Mouse (Mus musculus) liver, postnatal 0 days (tissue): ENCODE results near the gene Prickle4. TPM values are rescaled to one million over a fixed set of nuclear protein-coding genes. Genes with fewer than 3 reads are reported as not detected.

Experiments used
- ATAC-seq: fragments of 200-750 bp; cut with Nextera tagmentation; 2 replicates; pipeline ENCODE4 v1.8.0; 2017; ENCODE audit warnings: mild to moderate bottlenecking, moderate library complexity
- DNase-seq: peaks from one replicate; pipeline ENCODE4 v3.0.0-alpha.2; 2016
- H3K27ac ChIP-seq: fragments of 300-500 bp; sonication (generic); 2 replicates; pipeline ENCODE4 v1.5.1; 2014; ENCODE audit warnings: antibody characterized with exemption, moderate library complexity, mild to moderate bottlenecking, low read depth
- H3K27me3 ChIP-seq: fragments of 300-500 bp; sonication (generic); 2 replicates; pipeline ENCODE4 v1.6.1; 2014; ENCODE audit warnings: low read length, control low read depth, mixed read lengths; ENCODE audit not compliant: insufficient read depth
- H3K36me3 ChIP-seq: fragments of 300-500 bp; sonication (generic); replicated peaks from 2 replicates; pipeline ENCODE4 v1.6.1; 2014; ENCODE audit warnings: mild to moderate bottlenecking, control low read depth, low read length, moderate library complexity, mixed read lengths; ENCODE audit not compliant: insufficient read depth
- H3K4me1 ChIP-seq: fragments of 300-500 bp; sonication (generic); 2 replicates; pipeline ENCODE4 v1.6.1; 2014; ENCODE audit warnings: antibody characterized with exemption, mild to moderate bottlenecking, control low read depth; ENCODE audit not compliant: insufficient read depth
- H3K4me2 ChIP-seq: fragments of 300-500 bp; sonication (generic); 2 replicates; pipeline ENCODE4 v1.6.1; 2014; ENCODE audit warnings: low read depth, mild to moderate bottlenecking, low read length, moderate library complexity, mixed read lengths
- H3K4me3 ChIP-seq: fragments of 300-500 bp; sonication (generic); 2 replicates; pipeline ENCODE4 v1.5.1; 2014; ENCODE audit warnings: low read depth, low read length
- H3K9ac ChIP-seq: fragments of 300-500 bp; sonication (generic); replicated peaks from 2 replicates; pipeline ENCODE4 v1.6.1; 2014; ENCODE audit warnings: mild to moderate bottlenecking, moderate library complexity
- H3K9me3 ChIP-seq: fragments of 300-500 bp; sonication (generic); 2 replicates; pipeline ENCODE4 v1.6.1; 2016; ENCODE audit warnings: mild to moderate bottlenecking, control low read depth, low read length, mixed read lengths
- CTCF ChIP-seq: sonication (generic); IDR thresholded peaks from 2 replicates; pipeline ENCODE4 v1.5.1; 2016; ENCODE audit warnings: antibody characterized with exemption, low read depth
- EP300 ChIP-seq: IDR thresholded peaks from 2 replicates; pipeline ENCODE4 v1.6.1; 2016; ENCODE audit warnings: antibody characterized with exemption, low read depth, mild to moderate bottlenecking
- WGBS: fragments of 180-500 bp; shearing (Covaris S2); extraction: QIAGEN DNeasy Blood & Tissue Kit; methylation state at CpG from one replicate; pipeline ENCODE4 v1.1.7; 2014; ENCODE audit not compliant: insufficient replicate concordance; 5-methylcytosine and 5-hydroxymethylcytosine counted together
- polyA plus RNA-seq: library from polyadenylated mRNA; unstranded; fragments of >200 nt; fragmentation: Nextera tagmentation; extraction: Ambion mirVana; gene quantifications from 2 replicates; pipeline ENCODE4 v1.2.1, GENCODE M21; 2015

Gene Prickle4
- polyA plus RNA-seq, 1 experiment from 2014 or later, result 0.25 TPM

DNA sequence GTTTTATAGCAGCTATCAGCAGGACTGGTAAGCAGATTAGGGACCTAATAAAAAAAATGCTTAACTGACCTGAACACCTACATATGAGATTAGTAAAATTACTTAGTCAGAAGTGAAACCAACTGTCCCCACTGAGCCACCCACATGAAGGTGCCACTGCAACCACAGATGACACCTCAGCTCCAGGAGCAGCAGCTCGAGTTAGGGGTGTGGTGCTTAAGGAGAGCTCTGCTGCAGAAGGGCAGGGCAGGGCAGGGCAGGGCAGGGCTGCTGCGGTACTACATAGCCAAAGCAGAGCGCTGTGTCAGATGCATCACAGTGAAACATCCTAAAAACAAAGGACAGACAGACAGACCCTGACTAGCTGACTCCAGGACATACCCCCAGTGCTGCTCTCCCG, 11.7 kb downstream of the Prickle4 start:
- H3K9ac ChIP-seq, result no peak overlapping the region
- H3K4me3 ChIP-seq, result no peak overlapping the region

DNA sequence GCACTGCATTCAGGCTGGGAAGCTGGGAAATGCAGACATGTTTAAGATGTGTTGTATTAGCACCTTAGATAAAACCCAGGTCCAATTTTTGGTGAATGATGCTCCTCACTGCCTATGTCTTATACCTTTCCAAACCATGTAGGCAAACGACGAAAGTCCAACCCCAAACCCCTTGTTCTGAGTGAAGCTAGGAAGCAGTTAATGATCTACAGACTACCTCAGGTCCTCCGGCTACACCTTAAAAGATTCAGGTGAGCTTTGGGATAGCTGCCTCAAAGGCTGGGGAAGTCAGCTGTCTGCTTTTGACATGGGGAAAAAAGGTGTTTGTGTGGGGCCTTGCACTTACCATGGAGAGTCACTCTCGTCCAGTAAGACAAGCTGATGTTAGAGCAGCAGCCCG, 15.8 kb downstream of the Prickle4 start:
- 70% methylated on average over 5 of the region's 5 CpGs for WGBS

More for the DNA sequence above, 11.7 kb downstream of the Prickle4 start:
- ATAC-seq, result no peak
- 63% methylated on average over 4 of the region's 4 CpGs for WGBS
- peaks cover 8% of the 10 kb centered on the region for H3K4me1 ChIP-seq
- no peak for DNase-seq
- TF ChIP-seq EP300, result no peak
- TF ChIP-seq CTCF, result no peak
- no peaks in the 10 kb centered on the region for H3K27me3 ChIP-seq
- H3K4me2 ChIP-seq, result no peak overlapping the region
- no peak overlapping the region for H3K27ac ChIP-seq
- no peaks in the 10 kb centered on the region for H3K9me3 ChIP-seq
- peaks cover 42% of the 10 kb centered on the region for H3K36me3 ChIP-seq

DNA sequence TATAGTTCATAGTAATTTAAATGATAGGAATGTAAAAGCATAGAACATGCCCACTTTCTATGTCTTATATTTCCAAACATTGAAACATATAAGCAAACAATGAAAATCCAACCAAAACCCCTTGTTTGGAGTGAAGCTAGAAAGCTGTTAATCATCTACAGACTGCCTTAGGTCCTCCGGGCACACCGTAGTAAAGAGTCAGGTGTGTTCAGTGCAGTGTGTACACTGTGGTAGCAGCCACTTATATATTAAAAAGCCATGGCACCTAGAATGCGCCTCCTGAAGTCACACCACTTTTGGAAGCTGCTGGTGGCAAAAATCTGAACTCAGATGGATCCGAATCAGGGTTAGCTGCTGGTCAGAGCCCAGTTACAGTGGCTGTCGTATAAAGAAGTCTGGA, 16.3 kb downstream of the Prickle4 start:
- no peaks in the 10 kb centered on the region for H3K27me3 ChIP-seq
- no peak overlapping the region for H3K27ac ChIP-seq
- H3K9me3 ChIP-seq, result no peaks in the 10 kb centered on the region
- no peak overlapping the region for H3K9ac ChIP-seq
- H3K4me2 ChIP-seq, result no peak overlapping the region
- H3K36me3 ChIP-seq, result peaks cover 23% of the 10 kb centered on the region
- no peaks in the 10 kb centered on the region for H3K4me1 ChIP-seq
- H3K4me3 ChIP-seq, result no peak overlapping the region
- TF ChIP-seq EP300, result no peak
- TF ChIP-seq CTCF, result no peak
- WGBS, result 80% methylated on average over 5 of the region's 5 CpGs
- DNase-seq (no peak), ATAC-seq (peak; percentile 78)

More for the DNA sequence above, 15.8 kb downstream of the Prickle4 start:
- Histone ChIP-seq H3K4me1 (no peaks in the 10 kb centered on the region), H3K27ac (no peak overlapping the region), H3K36me3 (peaks cover 23% of the 10 kb centered on the region), H3K9ac (no peak overlapping the region), H3K9me3 (no peaks in the 10 kb centered on the region), H3K4me2 (no peak overlapping the region), H3K4me3 (no peak overlapping the region), H3K27me3 (no peaks in the 10 kb centered on the region)
- ATAC-seq, result no peak
- DNase-seq, result no peak
- TF ChIP-seq EP300 (no peak), CTCF (no peak)

DNA sequence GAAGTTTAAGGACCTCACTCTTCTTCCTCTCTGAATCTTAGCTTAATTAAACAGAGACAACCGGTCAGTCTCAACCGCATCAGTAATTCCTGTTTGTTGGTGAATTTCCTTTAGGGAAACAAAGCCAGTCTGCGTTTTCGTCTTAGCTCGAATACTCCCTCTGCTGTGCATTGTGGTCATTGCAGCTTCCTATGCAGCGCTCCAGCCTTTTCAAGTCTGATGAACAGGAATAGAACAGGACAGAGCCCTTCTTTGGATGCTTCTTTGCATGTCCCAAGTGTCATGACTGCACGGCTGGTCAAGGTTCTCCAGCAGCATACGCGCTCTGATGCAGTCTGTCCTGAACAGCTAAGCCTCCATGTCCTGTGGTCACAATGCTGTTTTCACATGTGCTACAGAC, 18.0 kb downstream of the Prickle4 start:
- H3K27ac ChIP-seq, result no peak overlapping the region
- H3K4me2 ChIP-seq, result no peak overlapping the region
- H3K36me3 ChIP-seq, result peaks cover 23% of the 10 kb centered on the region
- H3K9me3 ChIP-seq, result no peaks in the 10 kb centered on the region
- 27% methylated on average over 9 of the region's 9 CpGs for WGBS
- ATAC-seq (no peak), DNase-seq (peak; percentile 69)
- TF ChIP-seq EP300, result no peak
- peak; percentile 90 for TF ChIP-seq CTCF
- H3K4me1 ChIP-seq, result peaks cover 7% of the 10 kb centered on the region
- H3K9ac ChIP-seq, result no peak overlapping the region
- peaks cover 11% of the 10 kb centered on the region; the same call in 1 of the 2 replicates for H3K27me3 ChIP-seq
- H3K4me3 ChIP-seq, result no peak overlapping the region

- Histone ChIP-seq H3K4me1 (peaks cover 7% of the 10 kb centered on the region), H3K27ac (no peak overlapping the region), H3K27me3 (peaks cover 11% of the 10 kb centered on the region; the same call in 1 of the 2 replicates), H3K36me3 (peaks cover 5% of the 10 kb centered on the region; the same call in 1 of the 2 replicates), H3K9ac (0 out of 2 replicates have a peak overlapping the region, but pooled peaks have one; percentile 26), H3K4me2 (peak overlapping the region; percentile 69), H3K4me3 (peak overlapping the region; percentile 43), H3K9me3 (no peaks in the 10 kb centered on the region)
- DNase-seq (peak; percentile 39), ATAC-seq (peak; percentile 23; the same call in 1 of the 2 replicates)
- 9% methylated on average over 64 of the region's 68 CpGs for WGBS
- TF ChIP-seq CTCF, result no peak; the same call in 1 of the 2 replicates
- no peak for TF ChIP-seq EP300
Measured at GRCm38 (mm10) chr17:47672311-47673111, 22.0 kb downstream of the Prickle4 start.

DNA sequence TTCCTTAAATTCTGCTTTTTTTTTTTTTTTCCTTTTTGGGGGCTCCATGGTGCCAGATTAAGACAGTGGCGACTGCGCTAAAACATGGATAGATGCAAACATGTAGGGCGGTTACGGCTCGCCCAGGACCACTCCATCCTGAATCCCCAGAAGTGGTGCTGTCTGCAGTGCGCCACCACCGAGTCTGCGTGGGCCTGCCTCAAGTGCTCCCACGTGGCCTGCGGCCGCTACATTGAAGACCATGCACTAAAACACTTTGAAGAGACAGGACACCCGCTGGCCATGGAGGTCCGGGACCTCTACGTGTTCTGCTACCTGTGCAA, 22.6 kb downstream of the Prickle4 start:
- WGBS, result 39% methylated on average over 14 of the region's 14 CpGs
- TF ChIP-seq EP300, result no peak
- no peak for TF ChIP-seq CTCF

More for the DNA sequence above, 22.6 kb downstream of the Prickle4 start:
- DNase-seq (no peak), ATAC-seq (no peak)
- Histone ChIP-seq H3K9me3 (no peaks in the 10 kb centered on the region), H3K9ac (0 out of 2 replicates have a peak overlapping the region, but pooled peaks have one; percentile 26), H3K4me1 (peaks cover 7% of the 10 kb centered on the region), H3K4me3 (peak overlapping the region; percentile 43), H3K36me3 (peaks cover 5% of the 10 kb centered on the region; the same call in 1 of the 2 replicates), H3K27ac (no peak overlapping the region), H3K27me3 (peaks cover 11% of the 10 kb centered on the region; the same call in 1 of the 2 replicates), H3K4me2 (peak overlapping the region; percentile 69)
